Mouse (Mus musculus) heart, postnatal 14 days (tissue): ENCODE results near the gene Cct8l1. TPM values are rescaled to one million over a fixed set of nuclear protein-coding genes. Genes with fewer than 3 reads are reported as not detected.

Experiments
- total RNA-seq, 2 experiments: library from RNA; stranded (reverse); gene quantifications; 2 replicates each; pipeline ENCODE4 v1.2.3; 2021

Cct8l1 gene
- total RNA-seq, 2 experiments from 2014 or later = 0.14 to 0.17 TPM

Other genes with a start within 250 kb of the Cct8l1 start
- gene Kmt2c, start 17.3 kb upstream of the Cct8l1 start, total RNA-seq = 10 to 100 TPM; 47.8 to 49.4 TPM
- gene Xrcc2, start 189.8 kb downstream of the Cct8l1 start, total RNA-seq = 1 to 10 TPM; 5.8 to 6.4 TPM
- gene Actr3b, start 243.9 kb downstream of the Cct8l1 start, total RNA-seq = 10 to 100 TPM; 23.3 to 26.7 TPM